Mouse (Mus musculus) spleen, postnatal 14 days (tissue): Measurements from ENCODE around the gene Calm3.

Experiments
- DNase-seq, 2 experiments: peaks; one replicate each; pipeline ENCODE4 v3.0.0; 2021 to 2022; ENCODE audit warnings: low spot score in 2 of 2

Calm3 gene

DNA sequence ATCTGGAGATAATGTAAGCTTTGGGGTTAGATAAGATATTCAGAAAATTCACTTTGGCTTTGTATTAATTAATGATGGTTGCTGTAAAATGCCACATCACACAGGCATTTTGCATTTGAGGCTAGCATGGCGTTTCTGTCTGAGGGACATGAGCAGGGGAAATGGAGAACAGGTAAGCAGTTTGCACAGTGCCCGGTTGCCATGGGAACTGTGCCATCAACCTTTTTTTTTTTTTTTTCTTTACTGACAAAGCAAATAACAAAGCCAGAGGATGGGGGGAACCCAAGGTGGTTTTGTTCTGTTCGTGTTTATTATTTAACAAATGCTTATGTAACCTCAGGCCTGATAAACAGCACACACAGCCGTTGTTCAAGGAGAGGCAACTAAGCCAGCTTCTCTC, 18.9 kb upstream of the Calm3 start:
- no peak for DNase-seq

DNA sequence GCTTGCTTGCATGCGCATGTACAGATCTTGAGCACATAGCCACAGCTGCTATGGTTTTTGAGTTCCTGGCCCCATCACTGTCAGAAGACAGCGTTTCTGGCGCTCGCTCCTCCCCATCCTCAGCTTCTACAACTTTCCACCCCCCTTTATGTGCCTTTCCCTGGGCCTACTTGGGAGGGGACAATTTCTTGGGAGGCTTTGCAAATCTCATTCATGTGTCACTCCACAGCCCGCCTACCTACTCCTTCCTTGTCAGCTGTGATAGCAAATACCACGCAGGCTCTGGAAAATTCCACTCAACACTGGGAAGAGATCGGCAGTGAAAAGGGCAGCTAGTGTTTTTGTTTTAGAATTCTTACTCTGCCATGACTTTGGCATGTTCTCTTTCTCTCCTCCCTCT, 16.4 kb upstream of the Calm3 start:
- no peak for DNase-seq

DNA sequence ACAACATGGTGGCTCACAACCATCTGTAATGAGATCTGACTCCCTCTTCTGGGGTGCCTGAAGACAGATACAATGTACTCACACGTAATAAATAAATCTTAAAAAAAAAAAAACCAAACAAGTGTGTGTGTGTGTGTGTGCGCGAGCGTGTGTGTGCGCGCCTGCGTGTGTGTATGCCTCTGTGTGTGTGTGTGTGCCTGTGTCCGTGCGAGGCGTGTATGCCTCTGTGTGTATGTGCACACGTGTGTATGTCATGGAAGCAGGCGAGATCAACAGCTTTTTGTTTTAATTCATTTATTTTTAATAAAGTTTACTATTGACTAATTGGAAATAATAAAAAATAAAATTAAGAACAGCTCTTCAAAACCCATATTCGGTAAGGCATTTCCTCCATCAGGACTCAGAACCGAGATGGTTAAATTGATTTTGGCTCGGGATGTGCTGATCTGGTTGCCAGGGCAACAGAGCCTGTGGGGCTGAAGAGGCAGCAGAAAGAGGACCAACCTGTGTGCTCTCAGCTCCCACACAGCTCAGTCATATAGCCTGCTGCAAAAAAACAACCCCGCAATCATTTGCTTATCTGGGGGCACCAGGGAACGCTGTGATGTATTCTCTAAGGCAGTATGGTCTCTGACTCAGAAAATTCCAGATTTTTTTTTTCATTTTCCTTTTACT, 14.3 kb upstream of the Calm3 start:
- no peak for DNase-seq

DNA sequence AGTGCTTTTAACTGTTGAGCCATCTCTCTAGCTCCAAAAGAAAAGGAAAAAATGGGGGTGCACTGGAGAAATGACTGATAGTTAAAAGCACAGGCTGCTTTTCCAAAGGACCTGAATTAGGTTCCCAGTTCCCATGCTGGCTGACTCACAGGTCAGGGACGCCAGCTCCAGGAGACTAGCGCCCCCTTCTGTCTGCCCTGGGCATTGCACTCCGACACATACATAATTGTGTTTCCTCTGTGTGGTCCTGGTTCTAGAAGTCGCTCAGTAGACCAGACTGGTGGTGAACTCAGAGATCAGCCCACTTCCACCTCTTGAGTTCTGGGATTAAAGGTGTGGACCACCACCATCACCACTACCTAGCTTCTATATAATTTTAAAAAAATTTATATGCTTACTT, 13.4 kb upstream of the Calm3 start:
- no peak for DNase-seq

DNA sequence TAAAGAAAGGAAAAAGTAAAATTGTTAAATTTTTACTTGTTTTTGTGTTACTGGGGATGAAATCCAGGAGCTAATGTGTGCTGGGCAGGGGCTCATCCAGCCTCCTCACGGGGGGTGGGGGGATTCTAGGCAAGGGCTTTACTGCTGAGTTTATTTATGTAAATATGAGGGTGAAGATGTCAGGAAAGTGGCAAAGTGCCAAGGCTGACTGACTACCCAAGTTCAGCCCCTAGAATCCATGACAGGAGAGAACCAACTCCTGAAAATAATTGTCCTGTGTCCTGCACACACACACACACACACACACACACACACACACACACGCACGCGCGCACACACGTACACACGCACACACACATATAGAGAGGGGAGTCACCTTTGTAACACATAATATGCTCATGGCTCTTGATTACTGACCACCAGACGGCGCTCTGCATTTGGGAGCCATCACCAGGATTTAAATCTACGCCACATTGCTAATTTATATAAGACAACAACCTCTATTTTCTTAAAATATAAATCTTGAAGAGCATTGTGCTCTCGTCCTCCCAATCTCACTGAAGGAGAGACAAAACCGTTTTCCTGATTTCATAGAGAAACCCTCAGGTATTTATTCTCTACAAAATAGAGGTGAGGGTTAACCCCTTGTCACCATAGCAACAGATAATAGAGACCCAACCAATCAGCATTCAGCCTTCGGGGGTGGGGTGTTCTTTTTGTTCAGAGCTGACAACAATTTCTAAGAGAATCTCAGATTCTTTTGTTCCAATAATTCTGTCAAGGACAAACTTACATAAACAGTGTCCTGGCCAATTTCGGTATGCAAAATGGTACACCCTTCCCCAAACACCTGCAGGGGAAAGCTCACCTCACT, 9.0 kb upstream of the Calm3 start:
- no peak for DNase-seq

DNA sequence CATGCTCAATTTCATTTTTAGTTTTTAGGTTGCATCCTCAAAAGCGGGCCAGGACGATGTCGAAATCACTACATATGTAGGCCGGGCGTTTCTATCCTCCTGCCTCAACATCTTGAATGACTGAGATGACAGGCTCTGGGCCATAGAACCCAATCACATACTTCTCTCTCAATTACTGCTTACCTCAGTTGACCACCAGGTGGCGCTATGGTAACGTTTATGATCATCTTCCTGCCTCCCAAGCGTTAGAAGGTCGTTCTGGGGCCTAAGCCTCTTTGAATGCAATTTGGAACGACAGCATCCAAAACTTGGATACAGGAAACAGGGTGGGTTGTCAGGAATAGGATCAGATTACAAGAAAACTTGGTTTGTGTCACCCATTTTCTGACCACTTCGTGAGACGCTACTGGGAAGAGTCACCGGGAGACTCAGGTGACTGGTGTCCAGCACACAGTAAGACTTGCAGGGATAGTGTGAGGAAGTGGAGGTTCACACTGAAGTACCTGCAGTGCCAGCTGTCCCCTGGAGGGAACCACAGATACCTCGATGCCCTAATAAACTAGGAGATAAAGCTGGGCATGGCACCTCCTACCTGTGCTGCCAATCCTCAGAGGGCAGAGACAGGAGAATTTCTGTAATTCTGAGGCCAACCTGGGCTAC, 8.2 kb upstream of the Calm3 start:
- peak; percentile 52 to 76 for DNase-seq

DNA sequence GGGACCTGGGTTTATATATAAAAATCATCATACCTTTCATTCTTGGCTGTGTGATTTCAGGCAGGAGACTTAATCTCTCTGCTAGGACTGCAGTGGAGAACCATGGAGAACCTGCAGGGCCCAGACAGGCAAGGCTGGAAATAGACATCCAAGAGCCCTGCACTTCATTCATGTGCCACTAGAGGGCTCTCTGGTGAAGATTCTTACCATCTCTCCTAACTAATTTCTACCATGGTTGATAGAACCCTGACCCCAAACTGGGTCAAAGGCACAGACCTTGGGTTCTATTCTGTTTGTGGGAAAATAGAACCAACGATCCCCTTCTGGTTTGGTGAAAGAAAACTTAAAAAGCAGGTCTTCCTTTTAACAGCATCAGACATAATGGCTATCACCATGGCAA, 6.9 kb upstream of the Calm3 start:
- DNase-seq = peak; percentile 39 to 67

DNA sequence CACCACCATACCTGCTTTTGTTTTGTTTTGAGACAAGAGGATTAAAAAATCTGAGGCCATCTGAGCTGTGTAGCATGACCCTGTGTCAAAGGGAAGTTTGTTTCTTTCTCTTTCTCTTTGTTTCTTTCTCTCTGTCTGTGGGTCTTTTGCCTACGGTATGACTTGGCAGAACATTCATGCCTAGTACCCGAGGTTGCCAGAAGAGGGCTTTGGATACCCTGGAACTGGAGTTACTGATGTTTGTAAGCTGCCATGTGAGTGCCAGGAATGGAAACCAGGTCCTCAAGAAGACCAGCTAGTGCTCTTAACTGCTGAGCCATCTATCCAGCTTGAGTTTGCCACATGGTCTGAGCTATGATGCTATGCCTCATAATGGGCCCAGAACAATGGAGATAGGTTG, 4.4 kb upstream of the Calm3 start:
- no peak for DNase-seq

DNA sequence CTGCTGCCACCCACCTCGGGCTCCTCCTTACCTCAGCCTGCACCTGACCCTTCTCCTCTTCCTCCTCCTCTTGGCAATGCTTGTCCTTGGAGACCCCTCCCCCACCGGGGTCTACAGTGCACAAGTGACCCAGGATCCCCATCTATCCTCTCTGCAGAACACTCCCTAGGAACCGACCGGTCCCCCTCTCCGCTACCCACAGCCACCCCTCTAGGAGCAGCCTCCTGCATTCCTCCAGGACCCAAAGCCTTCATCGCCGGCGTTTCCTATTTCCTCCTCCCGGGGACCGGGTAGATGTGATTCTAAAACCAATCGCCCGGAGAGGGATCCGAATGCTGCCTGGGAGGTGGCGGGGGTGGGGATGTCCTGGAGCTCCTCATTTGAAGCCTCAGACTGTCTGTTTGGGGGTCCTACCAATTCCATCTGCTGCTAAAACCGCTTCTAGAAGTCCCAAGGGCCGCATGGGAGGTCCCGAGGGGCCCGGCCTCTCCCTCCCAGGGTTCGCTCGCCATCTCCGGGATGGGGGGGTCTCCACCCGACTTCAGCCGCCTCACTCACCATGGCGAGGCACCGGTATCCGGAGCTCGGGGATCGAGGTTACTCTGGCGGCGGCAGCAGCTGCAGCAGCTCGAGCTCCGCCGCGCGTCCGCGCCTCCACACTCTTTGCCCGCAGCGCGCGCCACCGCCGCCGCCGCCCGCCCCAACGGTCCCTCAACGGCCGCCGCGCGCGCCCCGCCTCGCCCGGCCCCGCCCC, 454 bp downstream of the Calm3 start:
- no peak for DNase-seq

DNA sequence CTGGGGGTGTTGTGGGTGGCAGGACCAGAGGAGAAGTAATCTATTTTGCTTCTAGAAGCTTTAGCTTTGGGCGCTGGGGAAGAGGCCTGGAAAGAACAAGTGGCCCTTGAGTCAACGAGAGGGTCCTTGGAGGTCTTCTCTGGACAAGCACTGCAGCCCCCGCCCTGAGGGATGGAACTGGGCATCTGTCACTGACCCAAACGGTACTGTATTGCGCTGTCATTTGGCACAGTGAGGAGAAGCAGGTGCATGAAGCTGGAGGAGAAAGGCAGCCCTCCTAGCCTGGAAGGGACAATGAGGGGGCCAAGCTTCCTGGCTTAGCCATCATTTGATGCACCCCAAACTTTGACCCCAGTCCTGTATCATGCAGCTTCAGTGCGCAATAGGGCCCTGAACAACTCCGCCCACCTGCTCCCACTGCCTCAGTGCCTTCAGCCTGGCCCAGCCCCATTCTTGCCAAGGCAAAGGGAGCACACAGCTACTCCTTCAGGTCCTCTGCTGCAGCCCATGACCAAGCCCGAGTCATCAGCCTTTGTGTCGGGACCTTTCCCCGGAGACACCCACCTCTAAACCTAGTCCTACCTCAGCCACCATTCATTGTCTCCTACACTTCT, 1.4 kb downstream of the Calm3 start:
- no peak for DNase-seq

DNA sequence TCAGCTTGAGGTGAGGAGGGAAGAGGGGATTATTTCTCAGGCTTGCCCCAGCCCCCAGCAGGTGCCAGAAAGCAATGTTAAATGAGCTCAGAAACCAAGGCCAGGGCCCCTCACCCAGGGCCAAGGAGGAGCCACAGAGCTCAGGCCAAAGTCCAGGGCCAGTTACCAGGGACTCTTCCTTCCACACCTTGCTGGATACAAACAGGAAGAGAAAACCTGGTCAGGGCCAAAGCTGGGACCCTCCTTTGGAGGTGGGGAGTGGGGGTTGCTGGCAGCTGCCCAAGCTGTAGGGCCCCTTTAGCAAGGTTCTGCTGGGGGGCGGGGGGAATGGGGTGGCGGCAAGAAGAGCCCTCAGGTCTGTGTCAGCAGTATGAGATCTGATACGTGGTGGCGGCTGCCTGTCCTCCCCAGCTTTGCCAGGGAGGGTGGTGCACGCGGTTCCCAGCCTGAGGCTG, 2.0 kb downstream of the Calm3 start:
- DNase-seq = no peak

DNA sequence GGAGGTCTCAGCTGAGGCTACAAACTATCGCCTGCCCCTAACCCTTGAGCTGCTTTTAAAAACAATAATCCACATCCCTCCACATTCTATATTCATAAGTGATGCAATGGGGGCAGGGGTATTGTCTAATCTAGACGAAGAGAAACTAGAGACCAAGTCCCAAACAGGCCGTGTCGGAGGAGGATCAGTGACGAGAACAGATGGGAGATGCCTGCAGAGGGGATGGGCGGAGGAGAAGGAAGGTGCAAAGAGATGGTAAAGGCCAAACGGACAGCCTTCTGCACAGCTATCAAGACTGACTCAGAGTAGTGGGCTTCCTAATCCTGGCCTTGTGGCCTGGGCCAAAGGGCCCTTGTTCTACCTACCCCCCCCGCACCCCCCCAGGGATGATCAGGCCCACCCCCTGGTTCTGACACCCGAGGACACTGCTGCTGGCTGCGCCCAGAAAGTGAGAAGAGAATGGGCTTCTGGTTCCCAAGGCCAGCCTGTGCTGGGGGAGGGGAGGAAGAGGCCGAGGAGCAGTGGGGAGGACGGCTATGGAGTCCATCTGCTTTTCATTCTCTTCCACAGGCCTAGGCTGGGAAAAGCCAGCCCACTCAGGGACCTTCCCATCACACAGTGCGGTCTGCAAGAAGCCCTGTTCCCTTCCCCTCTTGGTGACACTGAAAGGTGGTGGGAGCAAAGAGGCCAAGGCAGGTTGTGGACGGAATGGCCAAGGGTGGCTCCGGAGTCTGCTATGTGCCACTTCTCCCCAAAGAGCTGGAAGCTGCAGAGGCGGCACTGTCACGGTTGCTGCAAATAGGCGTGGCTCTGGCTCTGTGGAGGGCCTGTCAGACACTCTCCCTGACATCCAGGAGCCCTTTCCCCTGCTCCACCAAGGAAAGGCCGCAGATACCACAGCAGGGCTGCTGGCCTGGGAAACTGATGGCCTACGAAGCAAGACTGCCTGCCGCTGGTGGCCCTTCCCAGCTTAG, 2.8 kb downstream of the Calm3 start:
- no peak for DNase-seq

DNA sequence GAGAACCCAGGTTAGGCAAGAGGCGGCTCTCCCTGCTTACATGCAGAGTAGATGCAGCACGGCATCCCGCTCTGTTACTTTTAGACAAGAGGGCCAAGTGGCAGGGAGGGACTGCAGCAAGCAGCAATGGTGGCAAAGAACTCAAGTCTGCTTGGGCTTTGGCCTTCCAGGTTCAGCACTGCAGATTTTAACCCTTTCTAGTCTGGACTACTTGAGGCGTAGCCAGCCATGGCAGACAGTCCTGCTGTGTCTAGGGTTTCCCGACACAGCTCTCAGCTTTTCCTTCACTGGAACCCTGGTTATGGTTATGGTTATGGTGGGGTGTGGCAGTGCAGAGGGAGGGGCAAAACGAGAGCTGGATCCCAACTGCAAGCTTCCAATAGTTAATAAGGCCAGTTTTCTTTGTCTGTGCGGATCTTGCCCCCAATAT, 3.7 kb downstream of the Calm3 start:
- DNase-seq = no peak

DNA sequence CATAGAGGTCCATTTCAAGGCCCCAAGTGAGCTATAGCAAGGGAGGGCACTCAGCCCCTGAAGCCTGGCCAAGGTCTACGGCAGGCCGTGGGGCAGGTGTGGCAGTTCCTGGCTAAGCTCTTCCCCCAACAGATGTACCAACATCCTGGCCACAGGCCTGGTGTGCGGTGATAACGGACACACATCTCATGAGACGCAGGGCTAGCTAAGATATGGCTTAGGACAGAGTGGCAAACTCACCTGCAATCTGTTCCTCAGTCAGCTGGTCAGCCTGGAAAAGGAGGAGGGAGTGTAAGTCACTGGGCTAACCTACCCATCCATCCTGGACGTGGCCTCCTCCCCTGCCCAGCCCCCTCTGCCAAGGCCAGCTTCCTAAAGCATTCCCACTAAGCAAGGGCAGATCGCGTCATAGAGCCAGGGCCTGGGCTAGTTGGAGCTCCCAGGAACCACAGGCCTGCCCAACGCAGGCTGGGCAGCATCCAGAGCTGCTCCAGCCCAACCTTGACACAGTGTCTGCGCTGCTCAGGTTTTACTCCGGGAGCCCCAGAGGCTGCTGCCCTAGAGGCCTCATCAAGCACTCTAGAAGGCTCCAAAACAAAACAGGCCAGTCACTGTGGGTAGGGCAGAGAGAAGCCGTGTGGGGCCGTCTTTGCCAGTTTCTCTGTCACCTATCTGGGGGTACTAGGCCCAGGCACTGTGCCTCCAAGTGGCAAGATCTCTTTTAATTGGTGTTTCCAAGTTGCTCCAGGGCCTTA, 4.3 kb downstream of the Calm3 start:
- DNase-seq = no peak

DNA sequence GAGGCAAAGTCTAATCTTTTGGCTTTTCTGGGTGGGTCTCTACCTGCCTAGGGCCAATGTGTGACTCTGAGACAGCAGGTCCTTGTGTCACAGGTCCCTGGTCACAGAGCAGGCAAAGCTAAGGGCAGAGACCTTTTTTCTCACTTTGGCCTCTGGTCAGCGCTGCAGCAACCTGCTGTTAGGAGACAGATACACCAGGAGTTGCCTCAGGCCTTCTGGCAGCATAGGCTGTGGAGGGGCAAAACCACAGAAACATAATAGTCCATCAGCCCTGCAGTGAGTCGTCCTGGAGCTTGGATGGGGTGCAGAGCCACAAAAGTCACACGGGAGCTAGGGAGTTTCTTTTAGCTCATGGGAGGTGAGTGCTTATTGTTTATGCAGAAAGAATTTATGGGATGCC, 5.2 kb downstream of the Calm3 start:
- DNase-seq = no peak

DNA sequence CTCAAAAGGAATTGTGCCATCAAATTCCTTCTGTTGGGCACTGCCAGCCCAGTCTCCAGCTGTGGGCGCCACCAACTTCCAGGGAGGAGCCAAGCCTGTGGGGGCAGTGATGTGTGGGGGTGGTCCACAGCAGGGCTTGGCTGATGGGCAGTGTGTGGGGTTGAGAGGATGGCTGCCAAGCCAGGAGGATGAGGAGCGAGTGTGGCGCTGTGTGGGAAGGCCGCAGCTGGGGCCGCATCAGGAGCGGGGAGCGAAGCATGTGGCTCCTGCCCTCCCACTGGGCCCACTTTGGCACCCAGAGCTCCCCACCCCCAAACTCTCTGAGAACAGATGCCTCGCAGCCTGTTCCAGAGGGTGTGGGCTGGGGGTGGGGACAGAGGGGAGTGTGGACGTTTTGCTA, 5.9 kb downstream of the Calm3 start:
- no peak for DNase-seq

DNA sequence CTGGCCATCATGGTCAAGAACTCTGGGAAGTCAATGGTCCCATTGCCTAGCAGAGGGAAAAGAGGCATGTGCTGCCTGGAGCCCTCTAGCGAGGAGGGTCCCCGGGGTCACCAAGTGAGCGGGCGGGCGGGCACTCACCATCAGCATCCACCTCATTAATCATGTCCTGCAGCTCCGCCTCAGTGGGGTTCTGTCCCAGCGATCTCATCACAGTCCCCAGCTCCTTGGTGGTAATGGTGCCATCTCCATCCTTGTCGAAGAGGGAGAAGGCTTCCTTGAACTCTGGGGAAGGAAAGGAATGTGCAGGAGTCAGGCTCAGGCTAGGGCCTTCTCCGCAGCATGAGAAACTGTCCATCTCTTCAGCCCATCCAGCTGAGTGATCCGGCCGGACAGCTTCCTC, 6.5 kb downstream of the Calm3 start:
- DNase-seq = no peak

DNA sequence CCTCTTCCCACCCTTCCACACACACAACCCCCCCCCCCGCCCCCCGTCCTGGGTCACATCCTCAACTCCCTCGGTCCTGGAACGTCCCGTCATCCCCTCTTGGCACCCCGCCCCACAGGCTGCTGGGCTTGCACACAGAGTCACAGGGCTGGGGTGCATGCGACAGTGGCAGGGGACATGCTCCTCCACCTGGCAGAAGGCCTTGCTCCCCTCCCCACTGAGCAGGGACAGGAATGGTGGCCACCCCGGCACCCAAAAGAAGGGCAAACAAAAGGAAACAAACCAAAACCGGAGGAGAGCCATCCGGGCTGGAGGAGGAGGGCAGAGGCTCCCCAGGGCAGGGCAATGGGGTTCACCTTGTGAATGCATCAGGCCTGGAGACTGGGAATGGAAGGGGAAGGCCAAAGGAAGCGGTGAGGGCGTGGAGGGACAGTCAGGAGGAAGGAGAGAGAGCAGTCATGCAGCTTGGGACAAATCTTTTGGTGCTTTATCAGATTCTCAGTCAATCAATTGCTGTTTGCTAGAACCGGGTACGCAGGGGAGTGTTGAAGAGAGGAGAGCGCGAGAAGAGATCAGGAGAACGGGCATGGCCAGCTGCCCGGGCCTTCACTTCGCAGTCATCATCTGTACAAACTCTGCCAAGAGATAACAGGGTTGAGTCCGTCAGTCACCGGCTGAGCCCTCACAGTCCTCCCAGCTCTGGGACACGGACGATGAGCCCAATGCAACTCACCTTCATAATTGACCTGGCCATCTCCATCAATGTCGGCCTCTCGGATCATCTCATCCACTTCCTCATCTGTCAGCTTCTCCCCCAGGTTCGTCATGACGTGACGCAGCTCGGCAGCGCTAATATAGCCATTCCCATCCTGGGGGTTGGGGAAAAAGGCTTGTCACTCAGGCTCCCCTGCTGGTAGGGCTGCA, 7.3 kb downstream of the Calm3 start:
- no peak for DNase-seq
